Mouse (Mus musculus): ENCODE results near the gene Cox7a1. TPM values are rescaled to one million over a fixed set of nuclear protein-coding genes. Genes with fewer than 3 reads are reported as not detected.

Gene Cox7a1
- polyA plus RNA-seq, 1 experiment, result 21.7 TPM

DNA sequence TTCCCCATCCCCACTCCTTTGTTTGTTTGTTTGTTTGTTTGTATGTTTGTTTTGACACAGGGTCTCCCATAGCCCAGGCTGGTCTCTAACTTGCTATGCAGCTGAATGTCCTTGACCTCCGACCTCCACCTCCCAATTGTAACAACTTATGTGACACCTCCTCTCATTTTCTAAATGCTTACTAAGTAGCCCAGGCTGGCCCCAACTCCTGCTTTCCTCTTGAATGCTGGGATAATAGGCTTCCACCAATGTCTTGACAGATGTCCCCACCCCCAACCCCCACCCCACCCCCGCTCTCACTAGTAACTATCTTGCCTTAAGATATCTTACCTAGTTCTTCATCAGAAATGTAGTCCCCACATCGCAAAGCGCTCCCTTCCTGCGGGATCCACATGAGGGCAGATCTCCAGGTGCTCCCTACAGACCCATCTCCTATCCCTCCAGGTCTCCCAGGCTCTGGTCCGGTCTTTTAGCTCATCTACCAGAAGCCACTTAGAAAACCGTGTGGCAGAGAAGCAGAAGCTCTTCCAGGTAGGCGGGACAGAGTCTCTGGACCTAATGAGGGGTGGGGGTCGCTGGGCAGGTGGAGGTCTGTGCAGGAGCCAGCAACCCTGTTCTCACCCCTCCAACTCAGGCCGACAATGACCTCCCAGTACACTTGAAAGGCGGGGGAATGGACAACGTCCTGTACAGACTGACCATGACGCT, 851 bp downstream of the Cox7a1 start:
- Histone ChIP-seq H3K9ac (ENCODE audit: low read depth, poor library complexity, severe bottlenecking) (peak overlapping the region; percentile 58), H3K9me3 (replicated peaks; ENCODE audit: control insufficient read depth, insufficient read depth, low read length, poor library complexity, severe bottlenecking) (no peaks in the 10 kb centered on the region), H3K4me1 (ENCODE audit: control insufficient read depth, insufficient read depth, low read length) (peaks cover 3% of the 10 kb centered on the region), H3K27ac (ENCODE audit: insufficient read depth, low read length) (peak overlapping the region; percentile 65), H3K36me3 (ENCODE audit: control insufficient read depth, insufficient read depth, low read length, poor library complexity, severe bottlenecking) (peaks cover 29% of the 10 kb centered on the region), H3K4me3 (ENCODE audit: low read depth, low read length) (peak overlapping the region; percentile 72), H3K27me3 (ENCODE audit: control insufficient read depth, insufficient read depth, low read length, poor library complexity, severe bottlenecking) (no peaks in the 10 kb centered on the region)
- TF ChIP-seq CTCF (IDR thresholded peaks at IDR 0.05; ENCODE audit: low read depth, low read length), result no peak
- no peak for TF ChIP-seq POLR2A (IDR thresholded peaks at IDR 0.05; ENCODE audit: insufficient read depth, low read length)
- TF ChIP-seq EP300 (IDR thresholded peaks at IDR 0.05; ENCODE audit: insufficient read depth, low read depth, low read length), result no peak

GRCm38 (mm10) chr7:30188344-30189115, 4.6 kb downstream of the Cox7a1 start:
- Histone ChIP-seq H3K9me3 (replicated peaks; ENCODE audit: control insufficient read depth, insufficient read depth, low read length, poor library complexity, severe bottlenecking) (no peaks in the 10 kb centered on the region), H3K27ac (ENCODE audit: insufficient read depth, low read length) (peak overlapping the region; percentile 63), H3K9ac (ENCODE audit: low read depth, poor library complexity, severe bottlenecking) (no peak overlapping the region), H3K36me3 (ENCODE audit: control insufficient read depth, insufficient read depth, low read length, poor library complexity, severe bottlenecking) (peaks cover 48% of the 10 kb centered on the region), H3K4me3 (ENCODE audit: low read depth, low read length) (no peak overlapping the region), H3K27me3 (ENCODE audit: control insufficient read depth, insufficient read depth, low read length, poor library complexity, severe bottlenecking) (no peaks in the 10 kb centered on the region), H3K4me1 (ENCODE audit: control insufficient read depth, insufficient read depth, low read length) (peaks cover 3% of the 10 kb centered on the region)
- TF ChIP-seq CTCF (IDR thresholded peaks at IDR 0.05; ENCODE audit: low read depth, low read length) (no peak), POLR2A (IDR thresholded peaks at IDR 0.05; ENCODE audit: insufficient read depth, low read length) (no peak)

- H3K27ac ChIP-seq (ENCODE audit: insufficient read depth, low read length), result peak overlapping the region; percentile 63
- H3K36me3 ChIP-seq (ENCODE audit: control insufficient read depth, insufficient read depth, low read length, poor library complexity, severe bottlenecking), result peaks cover 48% of the 10 kb centered on the region
Measured at GRCm38 (mm10) chr7:30189116-30189491, 5.2 kb downstream of the Cox7a1 start.

GRCm38 (mm10) chr7:30192088-30192487, 8.1 kb downstream of the Cox7a1 start:
- TF ChIP-seq POLR2A (IDR thresholded peaks at IDR 0.05; ENCODE audit: insufficient read depth, low read length) (no peak), CTCF (IDR thresholded peaks at IDR 0.05; ENCODE audit: low read depth, low read length) (no peak), EP300 (IDR thresholded peaks at IDR 0.05; ENCODE audit: insufficient read depth, low read depth, low read length) (no peak)
- peaks cover 39% of the 10 kb centered on the region for H3K36me3 ChIP-seq (ENCODE audit: control insufficient read depth, insufficient read depth, low read length, poor library complexity, severe bottlenecking)
- H3K9me3 ChIP-seq (replicated peaks; ENCODE audit: control insufficient read depth, insufficient read depth, low read length, poor library complexity, severe bottlenecking), result no peaks in the 10 kb centered on the region
- H3K27me3 ChIP-seq (ENCODE audit: control insufficient read depth, insufficient read depth, low read length, poor library complexity, severe bottlenecking), result no peaks in the 10 kb centered on the region
- H3K4me3 ChIP-seq (ENCODE audit: low read depth, low read length), result peak overlapping the region; percentile 73
- H3K9ac ChIP-seq (ENCODE audit: low read depth, poor library complexity, severe bottlenecking), result peak overlapping the region; percentile 60
- peaks cover 3% of the 10 kb centered on the region for H3K4me1 ChIP-seq (ENCODE audit: control insufficient read depth, insufficient read depth, low read length)
- no peak overlapping the region for H3K27ac ChIP-seq (ENCODE audit: insufficient read depth, low read length)

More at GRCm38 (mm10) chr7:30189116-30189491, 5.2 kb downstream of the Cox7a1 start:
- H3K27me3 ChIP-seq (ENCODE audit: control insufficient read depth, insufficient read depth, low read length, poor library complexity, severe bottlenecking), result no peaks in the 10 kb centered on the region
- H3K9ac ChIP-seq (ENCODE audit: low read depth, poor library complexity, severe bottlenecking), result no peak overlapping the region
- no peak for TF ChIP-seq EP300 (IDR thresholded peaks at IDR 0.05; ENCODE audit: insufficient read depth, low read depth, low read length)
- TF ChIP-seq CTCF (IDR thresholded peaks at IDR 0.05; ENCODE audit: low read depth, low read length), result no peak
- TF ChIP-seq POLR2A (IDR thresholded peaks at IDR 0.05; ENCODE audit: insufficient read depth, low read length), result no peak
- no peak overlapping the region for H3K4me3 ChIP-seq (ENCODE audit: low read depth, low read length)
- peaks cover 3% of the 10 kb centered on the region for H3K4me1 ChIP-seq (ENCODE audit: control insufficient read depth, insufficient read depth, low read length)
- H3K9me3 ChIP-seq (replicated peaks; ENCODE audit: control insufficient read depth, insufficient read depth, low read length, poor library complexity, severe bottlenecking), result no peaks in the 10 kb centered on the region

DNA sequence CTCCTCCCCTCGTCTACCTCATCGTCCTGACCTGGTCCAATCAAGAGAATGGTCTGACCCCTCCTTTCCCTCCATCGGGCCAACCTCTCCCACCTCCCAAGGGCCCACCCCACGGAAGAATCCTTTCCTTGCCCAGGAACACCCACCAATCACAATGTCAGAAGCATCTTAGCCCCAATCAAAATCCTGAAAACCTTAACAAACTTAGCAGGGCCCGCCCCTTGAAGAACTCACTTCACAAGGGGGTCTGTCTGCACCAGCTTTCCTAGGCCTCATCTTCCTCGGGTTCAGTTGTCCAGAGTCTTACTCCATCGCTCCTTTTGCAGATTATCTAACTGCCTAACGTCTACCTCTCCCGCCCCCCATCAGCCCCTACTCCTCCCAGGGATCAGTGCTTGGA, 9.1 kb downstream of the Cox7a1 start:
- Histone ChIP-seq H3K9ac (ENCODE audit: low read depth, poor library complexity, severe bottlenecking) (peak overlapping the region; percentile 83), H3K27ac (ENCODE audit: insufficient read depth, low read length) (peak overlapping the region; percentile 91), H3K9me3 (replicated peaks; ENCODE audit: control insufficient read depth, insufficient read depth, low read length, poor library complexity, severe bottlenecking) (no peaks in the 10 kb centered on the region), H3K36me3 (ENCODE audit: control insufficient read depth, insufficient read depth, low read length, poor library complexity, severe bottlenecking) (peaks cover 31% of the 10 kb centered on the region), H3K27me3 (ENCODE audit: control insufficient read depth, insufficient read depth, low read length, poor library complexity, severe bottlenecking) (no peaks in the 10 kb centered on the region), H3K4me3 (ENCODE audit: low read depth, low read length) (peak overlapping the region; percentile 73), H3K4me1 (ENCODE audit: control insufficient read depth, insufficient read depth, low read length) (peaks cover 5% of the 10 kb centered on the region)
- TF ChIP-seq EP300 (IDR thresholded peaks at IDR 0.05; ENCODE audit: insufficient read depth, low read depth, low read length) (no peak), POLR2A (IDR thresholded peaks at IDR 0.05; ENCODE audit: insufficient read depth, low read length) (peak; percentile 54)

- TF ChIP-seq CTCF (IDR thresholded peaks at IDR 0.05; ENCODE audit: low read depth, low read length), result no peak
- TF ChIP-seq POLR2A (IDR thresholded peaks at IDR 0.05; ENCODE audit: insufficient read depth, low read length), result peak; percentile 43
- TF ChIP-seq EP300 (IDR thresholded peaks at IDR 0.05; ENCODE audit: insufficient read depth, low read depth, low read length), result 0 out of 2 replicates have a peak, but pooled peaks have one; percentile 36
- peaks cover 28% of the 10 kb centered on the region for H3K36me3 ChIP-seq (ENCODE audit: control insufficient read depth, insufficient read depth, low read length, poor library complexity, severe bottlenecking)
- H3K9me3 ChIP-seq (replicated peaks; ENCODE audit: control insufficient read depth, insufficient read depth, low read length, poor library complexity, severe bottlenecking), result no peaks in the 10 kb centered on the region
- H3K27ac ChIP-seq (ENCODE audit: insufficient read depth, low read length), result peak overlapping the region; percentile 91
- H3K9ac ChIP-seq (ENCODE audit: low read depth, poor library complexity, severe bottlenecking), result peak overlapping the region; percentile 83
- H3K27me3 ChIP-seq (ENCODE audit: control insufficient read depth, insufficient read depth, low read length, poor library complexity, severe bottlenecking), result no peaks in the 10 kb centered on the region
- H3K4me1 ChIP-seq (ENCODE audit: control insufficient read depth, insufficient read depth, low read length), result peaks cover 3% of the 10 kb centered on the region
- peak overlapping the region; percentile 93 for H3K4me3 ChIP-seq (ENCODE audit: low read depth, low read length)
Measured at GRCm38 (mm10) chr7:30193581-30194100, 9.7 kb downstream of the Cox7a1 start.
